Mouse (Mus musculus) midbrain, embryonic 15.5 days (tissue): ENCODE measurements around the gene Zkscan16. TPM values are rescaled to one million over a fixed set of nuclear protein-coding genes. Genes with fewer than 3 reads are reported as not detected.

Source experiments
- polyA plus RNA-seq: library from polyadenylated mRNA; unstranded; fragments of >200 nt; fragmentation: Nextera tagmentation; extraction: Ambion mirVana; gene quantifications from 2 replicates; pipeline ENCODE4 v1.2.1, GENCODE M21; 2015

The Zkscan16 gene
- polyA plus RNA-seq, 1 experiment from 2014 or later: 2.7 TPM

Other genes starting within 250 kb of the Zkscan16 start
- gene Olfr267, start 155.9 kb upstream of the Zkscan16 start, polyA plus RNA-seq: 0.09 TPM in 1 of 2 replicates, not detected in the other
- 33.3 and 35.2 TPM in 2 replicates for gene Ecpas, start 30.9 kb upstream of the Zkscan16 start, polyA plus RNA-seq
- 3.2 and 4.2 TPM in 2 replicates for gene Ptgr1, start 43.5 kb downstream of the Zkscan16 start, polyA plus RNA-seq
- 7.4 and 7.5 TPM in 2 replicates for gene Dnajc25, start 51.4 kb downstream of the Zkscan16 start, polyA plus RNA-seq
- 9.1 and 9.4 TPM in 2 replicates for gene Gm20503, start 59.6 kb downstream of the Zkscan16 start, polyA plus RNA-seq
- gene Gng10, start 91.5 kb downstream of the Zkscan16 start, polyA plus RNA-seq: 172 and 183 TPM in 2 replicates
- 0.04 TPM in 2 replicates for gene AI481877, start 195.4 kb downstream of the Zkscan16 start, polyA plus RNA-seq
- gene Ugcg, start 245.6 kb downstream of the Zkscan16 start, polyA plus RNA-seq: 17.3 and 20.0 TPM in 2 replicates